Mouse (Mus musculus) stomach, postnatal 0 days (tissue): ENCODE results near the gene Rspo4. TPM values are rescaled to one million over a fixed set of nuclear protein-coding genes. Genes with fewer than 3 reads are reported as not detected.
A peak's percentile ranks its signal among the peaks of the same experiment; 100 is the strongest.

ENCODE experiments used
- ATAC-seq: fragments of 200-750 bp; cut with Nextera tagmentation; 2 replicates; pipeline ENCODE4 v1.8.0; 2017; ENCODE audit not compliant: low FRiP score, low TSS enrichment
- DNase-seq: peaks from one replicate; pipeline ENCODE4 v3.0.0-alpha.2; 2016; ENCODE audit warnings: low spot score
- H3K27ac ChIP-seq: fragments of 300-500 bp; sonication (generic); replicated peaks from 2 replicates; pipeline ENCODE4 v1.5.1; 2014; ENCODE audit warnings: mild to moderate bottlenecking, control low read depth
- H3K27me3 ChIP-seq: fragments of 300-500 bp; sonication (generic); 2 replicates; pipeline ENCODE4 v1.6.1; 2014; ENCODE audit warnings: low read length; ENCODE audit not compliant: control insufficient read depth, insufficient read depth
- H3K36me3 ChIP-seq: fragments of 300-500 bp; sonication (generic); 2 replicates; pipeline ENCODE4 v1.6.1; 2014; ENCODE audit warnings: low read length, mixed read lengths; ENCODE audit not compliant: control insufficient read depth, insufficient read depth
- H3K4me1 ChIP-seq: fragments of 300-500 bp; sonication (generic); replicated peaks from 2 replicates; pipeline ENCODE4 v1.6.1; 2014; ENCODE audit warnings: antibody characterized with exemption; ENCODE audit not compliant: control insufficient read depth, insufficient read depth
- H3K4me2 ChIP-seq: fragments of 300-500 bp; sonication (generic); replicated peaks from 2 replicates; pipeline ENCODE4 v1.6.1; 2014; ENCODE audit warnings: low read depth, mild to moderate bottlenecking, control low read depth, moderate library complexity
- H3K4me3 ChIP-seq: fragments of 300-500 bp; sonication (generic); 2 replicates; pipeline ENCODE4 v1.5.1; 2014; ENCODE audit warnings: low read depth, low read length, control low read depth
- H3K9ac ChIP-seq: fragments of 300-500 bp; sonication (generic); 2 replicates; pipeline ENCODE4 v1.6.1; 2014; ENCODE audit warnings: mild to moderate bottlenecking, low read length, control low read depth, mixed read lengths
- H3K9me3 ChIP-seq: fragments of 300-500 bp; sonication (generic); 2 replicates; pipeline ENCODE4 v1.6.1; 2016; ENCODE audit warnings: low read length; ENCODE audit not compliant: control insufficient read depth
- CTCF ChIP-seq: IDR thresholded peaks from 2 replicates; pipeline ENCODE4 v1.5.1; 2016; ENCODE audit warnings: antibody characterized with exemption, low read depth, mild to moderate bottlenecking, moderate library complexity
- EP300 ChIP-seq: optimal IDR thresholded peaks from 2 replicates; pipeline ENCODE3; 2016; ENCODE audit warnings: antibody characterized with exemption
- WGBS: fragments of 180-500 bp; shearing (Covaris S2); extraction: QIAGEN DNeasy Blood & Tissue Kit; methylation state at CpG from one replicate; pipeline ENCODE4 v1.1.7; 2014; 5-methylcytosine and 5-hydroxymethylcytosine counted together
- polyA plus RNA-seq: library from polyadenylated mRNA; unstranded; fragments of >200 nt; fragmentation: Nextera tagmentation; extraction: Ambion mirVana; gene quantifications from 2 replicates; pipeline ENCODE4 v1.2.1, GENCODE M21; 2015

Rspo4 gene
- polyA plus RNA-seq, 1 experiment from 2014 or later = 0.07 TPM

DNA sequence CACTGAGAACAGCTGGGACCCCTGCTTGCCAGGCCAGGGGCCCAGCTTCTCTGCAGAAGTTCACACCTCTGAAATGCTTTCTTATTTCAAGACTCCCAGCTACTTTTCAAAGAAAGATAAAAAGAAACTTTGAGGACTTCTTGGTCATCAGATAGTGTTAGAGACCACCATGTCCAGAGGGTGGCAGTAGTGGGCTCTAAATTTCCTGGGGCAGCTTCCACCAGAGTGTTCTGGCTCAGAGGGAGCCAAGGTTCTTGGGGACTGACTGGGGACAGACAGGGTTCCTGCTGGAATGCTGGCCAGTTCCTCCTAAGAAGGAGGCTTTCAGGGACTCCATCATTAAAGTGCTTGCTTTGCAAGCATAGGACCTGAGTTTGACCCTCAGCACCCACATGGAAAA is 31.8 kb downstream of the Rspo4 start:
- Histone ChIP-seq H3K4me3 (no peak overlapping the region), H3K27me3 (no peaks in the 10 kb centered on the region), H3K9me3 (no peaks in the 10 kb centered on the region), H3K4me2 (no peak overlapping the region), H3K9ac (no peak overlapping the region), H3K27ac (no peak overlapping the region), H3K36me3 (no peaks in the 10 kb centered on the region), H3K4me1 (no peaks in the 10 kb centered on the region)
- TF ChIP-seq CTCF (peak; percentile 61), EP300 (no peak)
- DNase-seq = peak; percentile 31
- no peak for ATAC-seq

DNA sequence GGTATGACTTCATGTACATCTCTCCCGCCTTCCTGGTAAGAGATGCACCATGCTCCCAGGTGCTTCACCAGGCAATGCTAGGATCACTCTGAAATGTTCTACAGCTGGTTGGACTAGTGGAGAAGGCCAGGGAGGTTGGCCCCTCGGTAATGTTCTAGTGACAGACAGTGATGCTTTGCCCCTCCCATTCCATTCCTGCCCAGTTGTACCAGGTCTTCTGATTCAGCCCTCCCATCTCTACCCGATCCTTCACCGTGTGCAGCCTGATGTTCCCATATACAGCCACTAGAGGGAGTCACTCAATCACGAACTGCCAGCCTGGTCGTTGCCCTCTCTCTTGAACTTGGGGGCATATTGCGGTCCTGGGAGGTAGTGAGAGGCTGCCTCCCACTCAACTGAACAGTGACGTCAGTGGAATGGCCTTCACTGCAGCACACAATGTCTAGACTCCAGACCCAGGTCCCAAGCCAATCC is 33.3 kb downstream of the Rspo4 start:
- peak; percentile 49 for DNase-seq
- WGBS = 13% methylated on average over 8 of the region's 8 CpGs
- ATAC-seq = peak; percentile 62
- H3K9ac ChIP-seq = no peak overlapping the region
- H3K36me3 ChIP-seq = no peaks in the 10 kb centered on the region
- H3K4me2 ChIP-seq = no peak overlapping the region
- H3K9me3 ChIP-seq = no peaks in the 10 kb centered on the region
- H3K4me1 ChIP-seq = no peaks in the 10 kb centered on the region
- no peaks in the 10 kb centered on the region for H3K27me3 ChIP-seq
- H3K27ac ChIP-seq = no peak overlapping the region
- TF ChIP-seq CTCF (peak; percentile 94), EP300 (no peak)
- H3K4me3 ChIP-seq = no peak overlapping the region

DNA sequence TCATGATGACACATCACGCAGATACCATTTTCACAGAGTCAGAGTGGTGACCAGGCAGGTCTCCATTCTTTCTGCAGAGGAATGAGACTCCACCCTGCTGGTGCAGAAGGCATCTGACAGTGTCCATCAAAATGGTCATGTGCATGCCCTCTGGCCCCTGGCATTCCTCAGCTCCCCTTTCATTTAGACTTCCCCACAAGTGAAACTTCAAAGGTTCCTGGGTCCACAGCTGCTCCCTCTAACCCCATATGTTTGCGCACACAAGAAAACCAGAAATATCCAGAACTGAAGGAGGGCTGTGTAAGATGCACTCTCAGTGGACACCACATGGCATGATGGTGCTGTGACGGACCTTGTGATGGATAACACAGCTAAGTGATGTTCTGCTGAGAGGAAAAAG is 35.9 kb downstream of the Rspo4 start:
- TF ChIP-seq CTCF = no peak
- TF ChIP-seq EP300 = no peak
- Histone ChIP-seq H3K36me3 (no peaks in the 10 kb centered on the region), H3K27ac (no peak overlapping the region), H3K4me1 (no peaks in the 10 kb centered on the region), H3K4me3 (no peak overlapping the region), H3K9ac (no peak overlapping the region), H3K27me3 (no peaks in the 10 kb centered on the region), H3K4me2 (no peak overlapping the region), H3K9me3 (no peaks in the 10 kb centered on the region)
- ATAC-seq (no peak), DNase-seq (no peak)
- 84% methylated on average over 3 of the region's 3 CpGs for WGBS

DNA sequence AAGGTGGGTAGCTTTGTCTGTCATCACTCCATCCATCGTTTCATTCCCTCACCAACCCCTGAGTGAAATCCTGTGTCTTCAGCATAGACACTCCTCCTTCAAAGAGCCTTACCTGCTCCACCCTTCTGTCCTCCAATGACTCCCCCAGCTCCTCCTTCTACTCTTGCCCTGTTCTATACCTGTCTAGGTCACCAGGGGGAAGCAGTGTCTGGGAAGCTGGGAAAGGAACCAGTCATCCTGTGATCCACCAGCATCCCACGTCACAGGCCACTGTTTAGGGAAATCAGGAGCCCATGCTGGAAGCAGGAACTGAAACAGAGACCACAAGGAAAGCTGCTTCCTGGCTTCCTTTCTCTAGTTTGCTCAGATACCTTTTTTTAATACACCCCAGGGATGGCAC is 37.0 kb downstream of the Rspo4 start:
- Histone ChIP-seq H3K27ac (no peak overlapping the region), H3K36me3 (no peaks in the 10 kb centered on the region), H3K9ac (no peak overlapping the region), H3K4me2 (no peak overlapping the region), H3K9me3 (no peaks in the 10 kb centered on the region), H3K4me3 (no peak overlapping the region), H3K4me1 (no peaks in the 10 kb centered on the region), H3K27me3 (no peaks in the 10 kb centered on the region)
- peak; percentile 52 for TF ChIP-seq CTCF
- TF ChIP-seq EP300 = no peak
- 54% methylated on average over 2 of the region's 2 CpGs for WGBS
- ATAC-seq = no peak
- DNase-seq = no peak

DNA sequence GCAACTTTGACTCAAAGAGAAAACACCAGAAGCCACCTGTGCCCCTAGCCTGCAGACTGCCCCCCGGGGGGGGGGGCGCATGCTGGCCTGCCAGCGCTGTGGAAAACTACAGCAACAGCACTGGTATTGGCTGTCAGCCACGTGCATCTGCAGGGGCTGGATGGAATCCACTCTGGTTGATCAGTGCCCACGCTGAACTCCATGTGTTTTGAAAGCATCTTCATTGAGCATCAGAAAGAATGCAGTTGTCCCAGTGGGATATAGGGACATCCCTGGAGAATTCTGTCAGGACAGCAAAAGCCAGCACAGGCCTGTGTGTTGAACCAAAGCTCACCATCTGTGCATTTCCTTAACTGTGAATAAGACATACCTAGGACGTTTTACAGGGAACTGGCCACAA is 48.3 kb downstream of the Rspo4 start:
- no peak overlapping the region for H3K4me3 ChIP-seq
- H3K36me3 ChIP-seq = no peaks in the 10 kb centered on the region
- no peaks in the 10 kb centered on the region for H3K4me1 ChIP-seq
- DNase-seq (no peak), ATAC-seq (no peak)
- WGBS = 53% methylated on average over 6 of the region's 6 CpGs
- no peak overlapping the region for H3K9ac ChIP-seq
- no peak for TF ChIP-seq EP300
- no peak for TF ChIP-seq CTCF
- H3K4me2 ChIP-seq = no peak overlapping the region
- H3K27me3 ChIP-seq = no peaks in the 10 kb centered on the region
- no peaks in the 10 kb centered on the region for H3K9me3 ChIP-seq
- H3K27ac ChIP-seq = no peak overlapping the region

DNA sequence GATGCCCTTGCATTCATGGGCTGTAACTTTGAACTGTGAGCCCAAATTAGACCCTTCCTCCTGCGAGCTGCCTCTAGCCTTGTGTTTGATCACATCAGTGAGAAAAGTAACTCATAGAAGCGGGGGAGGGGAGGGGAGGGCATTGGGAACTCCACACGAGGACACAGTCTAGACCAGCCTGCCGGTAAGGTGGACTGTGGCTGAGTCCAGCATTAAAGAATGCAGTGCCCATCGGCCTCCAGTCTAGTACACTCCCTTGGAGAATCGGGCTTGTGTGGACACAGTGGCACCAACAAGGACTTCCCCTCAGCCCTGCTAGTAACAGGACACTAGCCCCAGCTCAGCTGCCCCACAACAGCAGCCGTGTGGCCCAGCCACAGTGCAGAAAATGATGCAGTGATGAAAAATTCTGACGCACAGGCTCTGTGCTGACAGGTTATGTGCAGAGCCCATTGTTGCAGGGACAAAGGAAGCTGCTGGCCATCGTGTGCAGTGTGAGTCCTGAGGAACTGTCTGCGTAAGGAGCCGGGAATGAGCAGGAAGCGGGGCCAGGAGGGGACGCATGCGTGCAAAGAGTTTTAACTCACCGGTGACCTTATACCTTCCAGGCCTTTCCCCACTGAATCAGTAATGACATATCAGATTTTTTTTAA is 50.5 kb downstream of the Rspo4 start:
- no peak overlapping the region for H3K4me3 ChIP-seq
- DNase-seq = no peak
- H3K27me3 ChIP-seq = no peaks in the 10 kb centered on the region
- no peak overlapping the region for H3K27ac ChIP-seq
- 39% methylated on average over 15 of the region's 15 CpGs for WGBS
- no peak for TF ChIP-seq EP300
- no peak for TF ChIP-seq CTCF
- no peaks in the 10 kb centered on the region for H3K9me3 ChIP-seq
- H3K4me1 ChIP-seq = no peaks in the 10 kb centered on the region
- no peaks in the 10 kb centered on the region for H3K36me3 ChIP-seq
- H3K4me2 ChIP-seq = no peak overlapping the region
- ATAC-seq = no peak
- no peak overlapping the region for H3K9ac ChIP-seq
